Mouse (Mus musculus) ovary, adult 18-20 months (tissue): ENCODE results near the gene Notch4.

Experiments used
- DNase-seq: peaks from one replicate; pipeline ENCODE4 v3.0.0; 2022; ENCODE audit warnings: low spot score, mixed read lengths

Gene Notch4

GRCm38 (mm10) chr17:34571875-34572274, 7.8 kb downstream of the Notch4 start:
- no peak for DNase-seq

- DNase-seq = no peak
These were observed 8.3 kb downstream of the Notch4 start for GRCm38 (mm10) chr17:34572361-34572760.

- DNase-seq = no peak
These were observed 12.5 kb downstream of the Notch4 start for GRCm38 (mm10) chr17:34576577-34576976.

GRCm38 (mm10) chr17:34578070-34578469, 14.0 kb downstream of the Notch4 start:
- DNase-seq = no peak

- no peak for DNase-seq
These were observed 18.5 kb downstream of the Notch4 start for GRCm38 (mm10) chr17:34582528-34582927.

- DNase-seq = no peak
These were observed 19.3 kb downstream of the Notch4 start for GRCm38 (mm10) chr17:34583397-34583796.

- DNase-seq = no peak
These were observed 19.8 kb downstream of the Notch4 start for GRCm38 (mm10) chr17:34583819-34584218.

GRCm38 (mm10) chr17:34585121-34585520, 21.1 kb downstream of the Notch4 start:
- DNase-seq = no peak

- no peak for DNase-seq
These were observed 22.1 kb downstream of the Notch4 start for GRCm38 (mm10) chr17:34585877-34586771.

- DNase-seq = peak; percentile 83
These were observed 22.8 kb downstream of the Notch4 start for GRCm38 (mm10) chr17:34586796-34587422.

- DNase-seq = peak; percentile 94
These were observed 23.3 kb downstream of the Notch4 start for GRCm38 (mm10) chr17:34587423-34587811.

- DNase-seq = no peak
These were observed 23.7 kb downstream of the Notch4 start for GRCm38 (mm10) chr17:34587814-34588213.

GRCm38 (mm10) chr17:34588767-34589166, 24.7 kb downstream of the Notch4 start:
- DNase-seq = no peak

GRCm38 (mm10) chr17:34589206-34589605, 25.1 kb downstream of the Notch4 start:
- DNase-seq = no peak

- DNase-seq = no peak
These were observed 25.6 kb downstream of the Notch4 start, which contains the start of gene Gpsm3 for GRCm38 (mm10) chr17:34589681-34590101. Gpsm3 (plus strand) TSS chr17:34589806.

GRCm38 (mm10) chr17:34590154-34590987, 26.3 kb downstream of the Notch4 start:
- no peak for DNase-seq

- DNase-seq = no peak
These were observed 27.2 kb downstream of the Notch4 start, which contains the start of gene Pbx2 for GRCm38 (mm10) chr17:34591029-34591993. Pbx2 (plus strand) TSS chr17:34591266.

- peak; percentile 83 for DNase-seq
These were observed 27.9 kb downstream of the Notch4 start for GRCm38 (mm10) chr17:34591994-34592375.

GRCm38 (mm10) chr17:34592581-34593549, 28.8 kb downstream of the Notch4 start:
- DNase-seq = no peak
